Mouse (Mus musculus): ENCODE data around the gene Neurod2.

The Neurod2 gene

DNA sequence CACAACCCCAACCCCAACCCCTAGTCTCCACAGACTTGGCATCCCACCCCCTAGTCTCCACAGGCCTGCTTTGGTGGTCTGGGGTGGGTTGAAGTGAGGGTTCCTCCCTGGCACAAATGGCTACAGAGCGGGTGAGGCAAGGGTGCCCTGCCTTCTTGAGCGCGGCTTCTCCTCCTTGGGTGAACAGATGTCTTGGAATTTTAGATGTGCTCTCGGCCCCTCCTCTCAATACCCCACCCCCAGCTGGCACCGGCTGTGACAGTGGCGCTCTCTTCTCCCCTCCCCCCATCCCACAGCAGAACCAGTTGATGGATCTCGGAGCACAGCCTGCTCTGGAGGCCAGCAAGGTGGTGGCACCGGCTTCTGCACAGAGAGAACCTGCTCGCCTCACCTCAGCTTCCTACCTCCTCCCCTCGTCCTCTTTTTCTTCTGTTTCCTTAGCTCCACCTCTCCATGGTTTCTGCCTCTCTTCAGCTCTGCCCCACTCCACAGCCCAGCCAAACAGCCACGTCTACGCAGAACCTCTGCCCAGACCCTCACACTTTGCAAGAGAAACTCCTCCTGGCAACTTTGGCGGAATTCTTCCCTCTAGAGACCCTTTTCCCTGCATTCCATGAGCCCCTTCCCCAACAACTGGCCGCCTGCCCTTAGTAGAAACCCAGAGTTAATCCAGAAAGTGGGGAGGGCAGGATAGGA is 10.9 kb downstream of the Neurod2 start:
- in situ Hi-C loops (cut with MboI, MseI), result no loop called here

DNA sequence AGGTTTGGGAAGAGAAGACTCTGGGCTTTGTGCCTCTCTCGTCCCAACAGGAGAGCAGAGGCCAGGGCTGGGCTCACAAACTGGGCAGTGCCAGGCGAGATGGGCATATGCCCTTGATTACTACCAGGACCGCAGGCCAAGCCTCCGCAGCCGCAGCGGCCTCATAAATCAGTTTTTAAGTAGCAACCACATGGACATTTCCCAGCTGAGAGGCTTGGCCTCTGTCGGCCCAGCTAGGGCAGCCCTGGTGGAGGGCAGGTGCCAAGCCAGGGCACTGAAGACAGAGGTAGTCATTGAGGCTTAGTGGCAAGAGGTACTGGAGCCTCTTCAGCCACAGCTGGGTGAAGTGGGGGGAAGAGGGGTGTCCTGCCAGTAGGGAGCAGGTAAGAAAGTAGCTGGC is 12.0 kb downstream of the Neurod2 start:
- in situ Hi-C loops (cut with MboI, MseI), result no loop called here

DNA sequence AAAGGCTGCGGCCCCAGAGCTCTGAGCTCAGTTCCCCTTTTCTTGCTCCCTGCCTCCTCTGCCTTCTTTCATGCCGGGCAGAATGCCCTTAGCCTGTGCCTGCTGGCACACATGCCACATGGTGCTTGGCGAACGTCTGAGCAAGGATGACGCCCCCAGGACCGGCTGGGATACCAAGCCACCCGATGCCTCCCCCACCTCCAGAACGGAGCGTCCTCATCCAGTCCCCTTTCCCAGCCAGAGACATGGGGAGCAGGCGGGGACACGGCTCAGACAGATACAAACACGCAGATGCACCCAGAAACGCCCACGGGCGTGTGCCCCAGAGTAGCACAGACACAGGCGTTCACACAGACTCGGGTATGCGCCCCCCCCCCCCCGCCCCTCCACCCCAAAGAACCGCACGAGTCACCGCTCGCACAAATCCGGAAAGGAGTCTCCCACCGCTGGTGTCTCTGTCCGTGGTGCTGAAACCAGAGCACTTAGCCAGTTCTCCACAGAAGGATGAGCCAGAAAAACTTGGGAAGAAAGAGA is 15.6 kb downstream of the Neurod2 start:
- in situ Hi-C loops (cut with MboI, MseI), result no loop called here

DNA sequence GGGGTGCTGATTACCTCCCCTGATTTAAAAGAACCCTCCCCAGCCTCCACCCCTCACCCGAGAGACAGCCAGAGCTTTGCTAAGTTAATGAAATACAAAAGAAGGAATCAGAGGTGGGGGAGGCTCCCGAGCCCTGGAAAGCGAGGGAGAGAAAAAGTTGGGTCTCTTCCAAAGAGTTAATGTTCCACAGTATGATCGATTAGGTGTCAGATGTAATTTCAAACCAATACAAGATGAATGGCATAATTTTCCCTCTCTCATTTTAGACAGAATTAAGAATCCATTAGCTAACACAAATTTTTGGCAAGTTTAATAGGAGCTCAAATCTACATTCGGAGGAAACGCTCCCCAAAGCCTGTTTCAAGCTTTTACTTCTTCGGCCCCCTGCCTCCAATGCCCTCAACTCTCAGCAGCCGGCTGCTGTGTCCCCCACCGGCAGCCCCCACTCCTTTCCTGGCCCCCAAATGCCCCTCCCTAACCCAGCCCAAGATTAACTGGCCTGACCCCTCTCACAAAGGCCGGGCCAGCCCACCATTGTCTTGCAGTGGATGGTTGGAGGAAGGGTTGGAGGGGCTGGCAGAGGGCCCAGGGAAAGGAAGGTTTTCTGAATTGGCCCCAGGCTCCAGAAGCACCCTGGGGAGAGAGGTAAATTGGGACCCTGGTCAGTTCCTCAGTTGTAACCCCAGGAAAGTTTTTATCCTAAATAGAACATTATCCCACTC is 30.8 kb downstream of the Neurod2 start:
- in situ Hi-C loops (cut with MboI, MseI), result no loop called here

DNA sequence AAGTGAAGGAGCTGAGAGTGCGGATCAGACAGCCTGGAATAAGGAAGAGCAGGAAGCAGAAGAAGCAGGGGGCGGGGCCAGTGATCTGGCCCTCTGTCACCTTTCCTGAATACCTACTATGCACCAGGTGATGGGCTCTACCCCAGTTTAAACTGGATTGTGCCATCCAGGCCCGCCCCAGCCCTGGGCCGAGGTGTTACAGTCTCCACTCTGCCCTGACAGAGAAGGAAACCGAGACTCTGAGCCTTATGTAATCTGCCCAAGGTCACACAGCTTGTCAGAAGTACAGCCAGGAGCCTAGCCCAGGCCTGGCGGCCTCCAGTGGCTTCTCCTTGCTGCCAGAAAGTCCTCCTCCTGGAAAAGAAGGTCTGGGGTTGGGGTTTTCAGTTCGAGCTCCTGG is 31.7 kb downstream of the Neurod2 start:
- in situ Hi-C loops (cut with MboI, MseI), result no loop called here

DNA sequence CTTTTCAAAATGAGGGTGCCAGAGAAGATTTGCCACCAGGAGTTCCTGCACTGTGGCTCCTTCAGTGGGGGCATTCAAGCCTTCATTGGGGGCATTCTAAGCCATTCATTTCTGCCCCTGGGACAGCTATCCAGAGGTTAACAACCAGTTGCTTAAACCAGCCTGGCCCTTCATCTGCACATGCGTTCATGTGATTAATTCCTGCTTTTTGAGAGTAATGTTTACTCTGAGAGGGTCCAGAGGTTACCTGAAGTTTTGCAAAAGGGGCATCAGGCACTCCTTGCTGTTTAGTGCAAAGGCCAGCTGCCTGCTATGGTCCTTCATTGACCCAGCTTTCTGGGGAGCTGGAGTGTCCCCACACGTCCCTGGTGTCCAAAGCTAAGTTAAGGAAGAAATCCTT is 32.5 kb downstream of the Neurod2 start:
- in situ Hi-C loops (cut with MboI, MseI), result no loop called here

DNA sequence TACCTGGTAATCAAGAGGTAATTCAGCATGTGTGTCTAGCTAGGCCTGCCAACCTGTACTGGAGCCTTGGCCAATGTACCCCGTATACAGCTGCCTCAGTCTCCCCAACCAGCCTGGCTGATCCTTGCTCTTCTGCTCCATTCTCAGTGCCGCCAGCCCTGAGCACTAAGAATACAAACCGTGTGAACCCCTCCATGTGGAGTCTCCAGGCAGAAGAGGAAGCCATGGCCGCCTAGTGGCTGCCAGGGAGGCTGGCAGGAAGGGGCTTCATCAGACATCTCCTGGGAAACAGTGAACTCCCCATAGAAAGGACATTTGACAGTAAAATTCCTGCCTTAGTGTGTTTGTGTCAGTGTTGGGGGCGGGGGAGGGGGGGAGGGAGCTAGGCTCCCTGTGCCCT is 33.2 kb downstream of the Neurod2 start:
- in situ Hi-C loops (cut with MboI, MseI), result no loop called here

DNA sequence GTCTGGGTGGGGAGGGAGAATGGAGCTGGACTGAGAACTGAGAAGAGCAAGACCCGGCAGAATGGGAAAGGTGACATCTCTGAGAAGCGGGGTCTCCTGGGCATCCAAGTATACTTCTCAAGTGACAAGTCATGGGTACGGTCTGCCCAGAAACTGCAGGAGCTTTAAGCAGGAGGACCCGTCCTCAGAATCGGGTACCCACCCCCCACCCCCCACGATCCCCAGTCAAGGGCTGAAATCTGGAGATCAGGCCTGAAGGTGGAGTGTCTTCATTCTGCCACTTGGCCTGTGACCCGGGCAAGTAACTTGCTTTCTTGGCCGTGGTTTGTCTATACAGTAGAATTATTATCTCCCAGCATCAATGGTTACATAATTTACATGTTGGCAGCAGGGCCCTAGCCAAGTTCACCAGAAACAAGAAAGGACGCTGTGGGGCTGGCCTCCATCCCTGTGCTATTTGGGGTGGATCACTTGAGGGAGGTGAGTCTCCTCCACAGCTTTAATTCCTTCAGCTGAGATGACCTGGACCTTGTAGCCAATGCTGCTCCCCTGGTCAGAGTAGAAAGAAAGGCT is 34.3 kb downstream of the Neurod2 start:
- in situ Hi-C loops (cut with MboI, MseI), result no loop called here

DNA sequence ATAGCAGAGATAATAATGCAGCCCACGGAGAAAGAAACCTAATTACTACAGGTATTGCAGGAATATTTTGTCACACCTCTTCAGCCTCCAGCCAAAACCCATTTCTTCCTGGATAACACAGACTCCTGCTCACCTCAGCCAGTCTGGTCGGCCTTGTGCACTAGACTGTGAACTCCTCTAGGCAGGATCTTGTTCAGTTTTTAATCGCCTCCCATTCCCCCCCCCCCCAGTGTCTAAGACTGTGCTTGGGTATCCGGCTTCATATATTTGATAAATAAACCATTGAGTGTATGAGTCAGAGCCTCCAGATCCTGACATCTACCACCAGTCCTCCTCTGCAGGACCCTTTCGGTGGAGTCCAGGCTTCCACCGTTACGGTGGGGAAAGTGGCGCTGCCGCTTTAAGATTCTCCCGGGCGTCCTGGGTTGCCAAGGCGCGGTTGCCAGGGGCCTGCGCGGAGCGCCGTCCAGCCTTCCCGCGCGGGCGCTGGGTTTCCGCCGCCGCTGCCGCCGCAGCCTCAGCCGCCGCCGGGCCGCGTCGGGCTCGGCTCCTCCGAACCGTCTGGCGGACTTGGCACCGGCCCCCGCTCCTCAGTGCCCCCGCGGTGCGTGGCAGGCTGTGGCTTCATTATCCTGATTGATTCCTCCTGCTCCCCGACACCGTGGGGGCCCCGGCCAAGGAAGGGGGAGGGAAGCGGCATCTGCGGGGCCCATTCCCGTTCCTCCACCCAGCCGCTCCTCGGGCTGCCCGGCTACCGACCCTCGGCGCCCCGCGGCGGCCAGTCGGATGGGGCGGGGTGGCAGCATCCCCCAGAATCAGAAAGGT is 35.0 kb downstream of the Neurod2 start:
- in situ Hi-C loops (cut with MboI, MseI), result no loop called here

DNA sequence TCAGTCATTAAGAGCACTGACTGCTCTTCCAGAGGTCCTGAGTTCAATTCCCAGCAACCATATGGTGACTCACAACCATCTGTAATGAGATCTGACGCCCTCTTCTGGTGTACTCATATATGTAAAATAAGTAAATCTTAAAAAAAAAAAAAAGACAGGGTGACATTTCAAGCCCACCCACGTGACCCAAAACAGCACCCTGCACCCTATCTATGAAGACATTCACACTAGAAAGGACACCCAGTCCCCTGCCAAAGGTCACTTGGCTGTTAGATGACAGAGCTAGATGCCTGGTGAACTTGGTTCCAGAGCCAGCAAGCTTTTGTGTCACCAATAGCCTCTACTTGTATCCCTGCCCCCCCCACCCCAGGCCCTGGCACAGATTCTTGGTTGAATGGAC is 36.4 kb downstream of the Neurod2 start:
- in situ Hi-C loops (cut with MboI, MseI), result no loop called here

DNA sequence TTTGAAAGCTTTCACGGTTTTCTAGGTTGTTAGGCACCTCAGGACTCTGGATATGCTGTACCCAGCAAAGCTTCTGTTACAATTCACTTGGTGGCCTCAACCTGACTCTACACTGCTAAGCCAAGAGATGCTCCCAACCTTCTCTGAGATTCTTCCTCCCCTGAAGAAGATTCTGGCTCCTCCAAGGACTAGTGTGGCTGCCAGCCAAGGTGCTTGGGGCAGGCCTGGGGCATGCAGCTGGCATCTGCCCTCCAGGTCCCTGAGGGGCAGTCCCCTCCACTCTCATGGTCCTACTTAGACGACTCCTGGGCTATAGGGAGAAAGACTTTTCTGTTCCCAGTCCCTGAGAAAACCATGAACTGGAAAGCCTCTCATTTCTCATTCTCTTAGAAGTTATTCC is 38.5 kb downstream of the Neurod2 start:
- in situ Hi-C loops (cut with MboI, MseI), result no loop called here

DNA sequence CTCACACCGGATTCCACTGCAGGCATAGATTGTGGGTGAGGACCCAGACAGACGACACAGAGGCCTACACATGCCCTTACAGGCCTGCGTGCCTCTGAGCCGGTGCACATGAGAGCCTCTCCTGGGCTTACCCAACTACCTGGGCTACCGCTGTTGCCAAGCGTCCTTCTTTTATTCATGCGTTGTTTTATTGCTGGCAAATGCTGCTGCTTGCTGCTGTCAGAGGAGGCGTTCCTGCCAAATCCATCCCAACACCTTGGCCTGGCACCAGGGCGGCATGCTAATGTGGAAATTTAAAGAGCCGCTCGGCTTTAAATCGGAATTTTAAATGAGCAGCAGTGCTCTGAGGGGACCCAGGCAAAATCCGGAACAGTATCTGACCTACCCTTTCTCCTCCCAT is 39.6 kb downstream of the Neurod2 start:
- in situ Hi-C loops (cut with MboI, MseI), result no loop called here

DNA sequence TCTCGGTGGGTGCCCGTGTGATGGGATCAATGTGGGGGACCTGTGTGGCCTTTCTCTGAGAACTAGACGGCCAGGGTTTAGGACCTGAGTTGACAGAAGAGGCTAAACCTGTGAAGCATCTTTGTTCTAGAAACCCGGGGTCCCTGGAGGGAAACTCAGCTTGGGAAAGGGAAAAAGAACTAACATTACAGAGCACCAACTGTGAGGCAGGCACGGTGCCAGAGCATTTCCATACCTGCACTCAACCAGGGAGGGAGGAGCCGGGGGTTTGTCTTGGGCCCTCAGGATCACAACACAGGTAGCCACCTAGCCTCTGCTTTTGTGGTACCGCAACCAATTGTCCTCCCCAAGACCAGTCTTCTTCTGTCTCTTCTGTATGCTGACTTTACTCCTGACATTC is 41.5 kb downstream of the Neurod2 start:
- in situ Hi-C loops (cut with MboI, MseI), result no loop called here

DNA sequence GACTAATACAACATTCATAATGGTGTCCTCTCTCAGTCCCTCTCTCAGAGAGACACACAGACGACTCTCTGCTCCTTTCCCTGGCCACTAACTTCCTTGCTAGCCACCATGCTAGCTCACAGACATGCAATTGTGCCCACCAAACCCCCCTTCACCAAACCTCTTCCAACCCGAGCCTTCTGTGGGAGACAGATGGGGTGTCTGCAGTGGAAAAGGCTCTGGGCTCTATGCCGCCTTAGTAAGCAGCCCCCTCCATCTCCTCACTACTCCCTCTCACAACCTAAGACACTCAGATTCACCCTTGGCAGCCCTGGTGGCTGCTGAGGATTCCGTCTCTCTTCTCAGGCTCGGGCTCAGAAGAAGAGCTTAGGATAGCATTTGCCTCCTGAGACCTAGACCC is 41.9 kb downstream of the Neurod2 start:
- in situ Hi-C loops (cut with MboI, MseI), result no loop called here

DNA sequence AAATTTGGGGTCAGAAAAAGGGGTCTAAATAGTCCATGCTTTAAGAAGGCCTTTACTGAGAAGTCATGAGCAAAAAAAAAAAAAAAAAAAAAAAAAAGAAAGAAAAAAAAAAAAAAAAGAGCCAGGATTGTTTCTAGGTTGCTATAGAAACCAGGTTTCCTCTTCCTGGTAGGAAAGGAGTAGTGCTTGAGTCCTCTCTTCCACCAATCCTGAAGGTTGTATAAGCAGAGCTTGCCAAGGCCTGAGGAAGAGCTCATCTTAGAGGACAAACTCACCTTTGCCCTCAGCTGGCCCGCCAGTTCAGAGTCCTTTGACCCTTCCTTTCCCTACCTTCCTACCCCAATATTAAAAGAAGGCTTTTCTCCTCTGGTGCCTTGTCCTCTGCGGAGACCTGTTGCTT is 44.1 kb downstream of the Neurod2 start:
- in situ Hi-C loops (cut with MboI, MseI), result no loop called here

DNA sequence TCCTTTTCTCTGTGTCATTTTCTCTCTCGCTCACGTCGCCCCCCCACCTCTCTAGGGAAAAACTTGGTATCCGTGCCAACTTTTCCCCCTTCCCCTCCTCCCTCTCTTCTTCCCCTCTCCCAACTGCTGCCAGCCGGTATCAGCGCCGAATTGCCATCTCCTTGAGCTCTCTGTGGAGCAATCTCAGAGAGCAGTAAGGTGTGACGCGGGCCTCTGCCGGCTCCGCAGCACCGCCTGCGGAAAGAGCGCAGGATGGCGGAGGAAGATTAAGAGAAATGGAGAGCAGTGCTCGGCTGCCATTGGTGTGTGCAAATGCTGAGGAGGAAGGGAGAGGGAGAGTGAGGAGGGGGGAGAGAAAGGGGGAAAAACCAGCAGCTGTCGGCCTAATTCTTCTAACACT is 45.2 kb downstream of the Neurod2 start:
- in situ Hi-C loops (cut with MboI, MseI), result no loop called here

DNA sequence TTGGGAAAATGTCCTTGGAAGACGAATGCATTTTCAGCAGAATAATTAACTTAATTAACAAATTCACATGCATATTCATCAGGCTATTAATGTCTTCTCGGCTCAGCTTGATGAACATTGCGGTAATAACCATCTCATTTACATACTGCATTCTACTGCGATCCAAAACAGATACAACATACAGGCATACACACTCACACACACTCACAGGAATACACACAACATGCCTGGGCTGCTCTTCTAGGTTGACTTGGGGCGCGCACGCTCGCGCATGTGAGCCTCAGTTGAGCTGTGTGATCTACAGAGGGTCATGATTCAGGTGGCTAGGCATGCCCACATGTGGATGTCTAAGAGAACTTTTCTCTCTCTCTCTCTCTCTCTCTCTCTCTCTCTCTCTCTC is 45.7 kb downstream of the Neurod2 start:
- in situ Hi-C loops (cut with MboI, MseI), result no loop called here
